16 mouse cellular contexts compared by ENCODE assay signal in the genomic region with DNA sequence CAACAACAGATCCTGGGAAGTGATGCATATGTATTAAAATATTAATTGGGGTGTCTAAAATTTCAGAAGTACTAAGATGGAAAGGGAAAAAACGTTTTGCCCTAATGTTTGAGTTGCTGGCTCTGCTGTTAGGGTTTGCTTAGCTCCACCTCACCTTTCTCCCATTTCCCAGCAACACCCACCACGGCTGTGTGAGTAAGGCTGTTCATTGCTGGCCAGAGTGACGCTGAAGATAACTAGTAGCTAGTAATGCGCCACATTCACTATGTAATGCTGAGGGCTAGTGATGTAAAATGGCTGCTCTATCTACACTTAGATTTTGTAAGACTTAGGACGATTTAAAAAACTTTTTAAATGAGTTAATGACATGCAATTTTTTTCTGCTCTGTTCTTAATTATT.
"Had no signal": no experiment of that assay in that cellular context is flagged by ENCODE, and none has a peak within 500 bp of the region (broad histone marks: within the 10 kb centered on the region; RNA-seq: fewer than 3 reads in every experiment).

No protein-coding gene starts in this region.

- H3K27me3 ChIP-seq: neural tube, embryonic 12.5 days; neural tube, embryonic 13.5 days; neural tube, embryonic 15.5 days; stomach, embryonic 15.5 days had no signal

- H3K4me2 ChIP-seq: neural tube, embryonic 12.5 days; neural tube, embryonic 13.5 days; neural tube, embryonic 15.5 days; stomach, embryonic 15.5 days had no signal

- H3K4me3 ChIP-seq: neural tube, embryonic 12.5 days; neural tube, embryonic 13.5 days; neural tube, embryonic 15.5 days; stomach, embryonic 15.5 days had no signal

- DNase-seq: retina, postnatal 1 day; right cerebral cortex, adult 18-20 months; right cerebral cortex, postnatal 14 days; right cerebral cortex, postnatal 25 days; right cerebral cortex, postnatal 4 days; spleen, adult 18-20 months; thymus, adult 18-20 months; thymus, adult 2 months; thymus, postnatal 14 days; thymus, postnatal 25 days; thymus, postnatal 36 days; thymus, postnatal 4 days had no signal

- H3K9me3 ChIP-seq: neural tube, embryonic 13.5 days; stomach, embryonic 15.5 days had no signal

- H3K4me1 ChIP-seq: neural tube, embryonic 12.5 days; neural tube, embryonic 13.5 days; neural tube, embryonic 15.5 days; stomach, embryonic 15.5 days had no signal

- H3K27ac ChIP-seq: neural tube, embryonic 12.5 days; neural tube, embryonic 13.5 days; neural tube, embryonic 15.5 days; stomach, embryonic 15.5 days had no signal

- H3K9ac ChIP-seq: neural tube, embryonic 12.5 days; neural tube, embryonic 13.5 days; neural tube, embryonic 15.5 days; stomach, embryonic 15.5 days had no signal
